Mouse (Mus musculus): ENCODE measurements around the gene 2200002J24Rik.

DNA sequence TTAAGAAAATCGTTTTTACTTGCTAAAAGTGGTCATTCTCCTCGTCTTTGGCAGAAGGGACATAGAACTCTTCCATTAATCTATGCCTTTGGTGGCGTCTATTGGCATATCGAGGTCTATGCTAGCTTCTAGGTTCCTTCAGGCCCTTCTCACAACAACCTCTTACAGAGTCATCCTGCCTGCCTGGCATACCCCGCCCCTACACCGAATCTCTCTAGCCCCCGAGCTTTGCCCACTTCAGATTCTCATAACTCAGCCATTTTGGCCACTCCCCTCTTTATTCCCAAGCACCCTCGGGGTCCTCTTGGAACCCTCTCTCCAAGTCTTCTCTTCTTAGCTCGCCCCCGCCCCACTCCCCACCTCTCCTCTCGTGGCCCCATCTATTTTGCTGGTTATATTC, 33.4 kb upstream of the 2200002J24Rik start:
- no peak for TF ChIP-seq CTCF (IDR thresholded peaks at IDR 0.05; ENCODE audit: extremely low read depth, insufficient read depth, insufficient read length, insufficient replicate concordance)
- TF ChIP-seq POLR2A (IDR thresholded peaks at IDR 0.05; ENCODE audit: low read depth, low read length): no peak

Measured in spleen, adult 2 months (tissue).